Mouse (Mus musculus) thymus, postnatal 14 days (tissue): ENCODE measurements around the gene Abtb1.

Experiments used
- DNase-seq: peaks from one replicate; pipeline ENCODE4 v3.0.0; 2021

Abtb1 gene

GRCm38 (mm10) chr6:88841781-88842689, at the start of gene Abtb1:
Gene Abtb1 (minus strand): TSS chr6:88841984.
- DNase-seq, result peak; percentile 97

GRCm38 (mm10) chr6:88890832-88891231, 49.0 kb upstream of the Abtb1 start:
- no peak for DNase-seq

GRCm38 (mm10) chr6:88889410-88890042, 47.7 kb upstream of the Abtb1 start:
- no peak for DNase-seq

GRCm38 (mm10) chr6:88886417-88886967, 44.7 kb upstream of the Abtb1 start:
- peak; percentile 90 for DNase-seq

GRCm38 (mm10) chr6:88885644-88886416, 44.0 kb upstream of the Abtb1 start:
- peak; percentile 56 for DNase-seq

GRCm38 (mm10) chr6:88884690-88885089, 42.9 kb upstream of the Abtb1 start:
- DNase-seq, result no peak

GRCm38 (mm10) chr6:88884195-88884594, 42.4 kb upstream of the Abtb1 start:
- DNase-seq, result no peak

- no peak for DNase-seq
Observed at GRCm38 (mm10) chr6:88881334-88881733, 39.5 kb upstream of the Abtb1 start.

GRCm38 (mm10) chr6:88879471-88879870, 37.7 kb upstream of the Abtb1 start:
- no peak for DNase-seq

GRCm38 (mm10) chr6:88874868-88875508, 33.2 kb upstream of the Abtb1 start, which contains the start of gene Podxl2:
Gene Podxl2 (minus strand): TSS chr6:88875044.
- peak; percentile 88 for DNase-seq

GRCm38 (mm10) chr6:88873965-88874867, 32.4 kb upstream of the Abtb1 start:
- peak; percentile 50 for DNase-seq

GRCm38 (mm10) chr6:88872811-88873210, 31.0 kb upstream of the Abtb1 start:
- DNase-seq, result peak; percentile 64

- no peak for DNase-seq
Observed at GRCm38 (mm10) chr6:88871546-88871945, 29.8 kb upstream of the Abtb1 start.

- no peak for DNase-seq
Observed at GRCm38 (mm10) chr6:88870594-88870993, 28.8 kb upstream of the Abtb1 start.

GRCm38 (mm10) chr6:88869459-88869858, 27.7 kb upstream of the Abtb1 start:
- DNase-seq, result no peak

- no peak for DNase-seq
Observed at GRCm38 (mm10) chr6:88865704-88866103, 23.9 kb upstream of the Abtb1 start.

GRCm38 (mm10) chr6:88860914-88861313, 19.1 kb upstream of the Abtb1 start:
- DNase-seq, result peak; percentile 61

GRCm38 (mm10) chr6:88858341-88858740, 16.6 kb upstream of the Abtb1 start:
- no peak for DNase-seq

GRCm38 (mm10) chr6:88857830-88858229, 16.0 kb upstream of the Abtb1 start:
- no peak for DNase-seq

- DNase-seq, result no peak
Observed at GRCm38 (mm10) chr6:88857249-88857648, 15.5 kb upstream of the Abtb1 start.

- peak; percentile 72 for DNase-seq
Observed at GRCm38 (mm10) chr6:88855636-88856035, 13.9 kb upstream of the Abtb1 start.
